In the genomic region with DNA sequence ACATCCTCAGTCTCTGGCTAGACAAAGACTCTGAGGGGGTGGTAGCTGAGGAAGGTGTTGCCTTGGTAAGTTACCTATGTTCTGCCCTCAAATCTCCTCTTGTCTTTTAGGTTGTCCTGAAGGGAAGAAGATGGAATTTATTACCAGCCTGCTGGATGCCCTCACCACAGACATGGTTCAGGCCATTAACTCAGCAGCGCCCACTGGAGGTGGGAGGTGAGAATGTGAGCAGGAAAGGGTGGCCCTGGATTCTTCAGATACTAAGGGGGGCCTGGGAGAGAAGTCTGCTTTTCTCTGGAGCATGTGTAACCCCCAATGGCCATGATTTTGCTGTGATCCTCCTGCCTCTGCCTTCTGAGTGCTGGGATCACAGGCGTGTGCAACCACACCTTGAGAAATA, we compare ENCODE assay signal across 11 mouse cellular contexts.
DNase-seq lines count a peak whose midpoint lies in the region; ATAC-seq and TF ChIP-seq lines count a peak whose summit lies in the region.
"Had no signal": no experiment of that assay in that cellular context is flagged by ENCODE, and none has a peak within 500 bp of the region (broad histone marks: within the 10 kb centered on the region; RNA-seq: fewer than 3 reads in every experiment).

No protein-coding gene starts in this region.

- TF ChIP-seq CTCF in kidney, postnatal 0 days (IDR thresholded peaks at IDR 0.05; ENCODE audit: low read depth), result peak; percentile 29; the same call in 1 of the 2 replicates

- H3K4me3 ChIP-seq in kidney, postnatal 0 days (replicated peaks; ENCODE audit: low read depth, low read length), result no peak overlapping the region
- H3K4me3 ChIP-seq: heart, embryonic 10.5 days; liver, embryonic 15.5 days had no signal

- DNase-seq in kidney, postnatal 0 days (ENCODE audit: low spot score), result no peak
- DNase-seq in kidney, postnatal 10 days, result no peak
- peak; percentile 20 for DNase-seq in right cerebral cortex, postnatal 4 days
- DNase-seq in right cerebral cortex, postnatal 25 days, result no peak
- DNase-seq in NIH3T3 (ENCODE audit: low read depth), result peak; percentile 28
- DNase-seq in thymus, postnatal 36 days, result peak; percentile 20
- DNase-seq in left cerebral cortex, postnatal 14 days (ENCODE audit: low spot score in 2 of 2), result no peak
- DNase-seq: kidney, postnatal 14 days had no signal

- no peak overlapping the region for H3K27ac ChIP-seq in kidney, postnatal 0 days
- H3K27ac ChIP-seq: heart, embryonic 10.5 days; hindbrain, embryonic 14.5 days; liver, embryonic 15.5 days had no signal

- no peak overlapping the region for H3K9ac ChIP-seq in kidney, postnatal 0 days (ENCODE audit: low read depth, low read length)
- H3K9ac ChIP-seq: hindbrain, embryonic 14.5 days; liver, embryonic 15.5 days had no signal

- WGBS in kidney, postnatal 0 days, result 84% methylated on average over 2 of the region's 2 CpGs

- no peak overlapping the region for H3K4me2 ChIP-seq in kidney, postnatal 0 days (ENCODE audit: low read length)
- H3K4me2 ChIP-seq: hindbrain, embryonic 14.5 days; liver, embryonic 15.5 days had no signal

- peaks cover 10% of the 10 kb centered on the region; the same call in 1 of the 2 replicates for H3K27me3 ChIP-seq in kidney, postnatal 0 days (ENCODE audit: insufficient read depth, low read length)
- H3K27me3 ChIP-seq: liver, embryonic 15.5 days had no signal

- no peaks in the 10 kb centered on the region for H3K9me3 ChIP-seq in kidney, postnatal 0 days (replicated peaks; ENCODE audit: low read length)
- H3K9me3 ChIP-seq: heart, embryonic 10.5 days; liver, embryonic 15.5 days had no signal

- H3K4me1 ChIP-seq in kidney, postnatal 0 days (replicated peaks; ENCODE audit: insufficient read depth, low read length), result peaks cover 6% of the 10 kb centered on the region
- H3K4me1 ChIP-seq: heart, embryonic 10.5 days; liver, embryonic 15.5 days had no signal

- ATAC-seq in kidney, postnatal 0 days (replicated peaks; ENCODE audit: low FRiP score, low read depth), result no peak

- no peaks in the 10 kb centered on the region for H3K36me3 ChIP-seq in kidney, postnatal 0 days (ENCODE audit: insufficient read depth, low read length)
- H3K36me3 ChIP-seq: heart, embryonic 10.5 days; liver, embryonic 15.5 days had no signal

- intact Hi-C loops in left cerebral cortex, postnatal 14 days (cut with DNase I), result no loop called here

Comparison
In these comparisons a context has a peak if more than half of its experiments do, and no peak if none do; other contexts are left out.
1. DNase-seq: peak in right cerebral cortex, postnatal 4 days (single experiment), NIH3T3 (single experiment) and thymus, postnatal 36 days (2 of 2); none in kidney, postnatal 0 days (single experiment), kidney, postnatal 10 days (single experiment), right cerebral cortex, postnatal 25 days (single experiment) and left cerebral cortex, postnatal 14 days (0 of 2).